16 mouse cellular contexts compared by ENCODE assay signal in genomic region chr6:84262766-84263165, GRCm38 (mm10).
"Had no signal": no experiment of that assay in that cellular context is flagged by ENCODE, and none has a peak within 500 bp of the region (broad histone marks: within the 10 kb centered on the region; RNA-seq: fewer than 3 reads in every experiment).

No protein-coding gene starts in this region.

- H3K9ac ChIP-seq: intestine, embryonic 15.5 days; liver, embryonic 15.5 days; lung, embryonic 15.5 days; neural tube, embryonic 13.5 days had no signal

- DNase-seq: kidney, adult 18-20 months; kidney, postnatal 10 days; kidney, postnatal 4 days; left cerebral cortex, postnatal 4 days; midbrain, embryonic 14.5 days; retina, postnatal 1 day; right cerebral cortex, postnatal 4 days; spleen, adult 18-20 months; thymus, postnatal 4 days had no signal

- H3K27me3 ChIP-seq: intestine, embryonic 15.5 days; liver, embryonic 15.5 days; lung, embryonic 15.5 days had no signal

- H3K4me1 ChIP-seq: intestine, embryonic 15.5 days; liver, embryonic 15.5 days; lung, embryonic 15.5 days; midbrain, embryonic 10.5 days had no signal

- H3K9me3 ChIP-seq: intestine, embryonic 15.5 days; liver, embryonic 15.5 days; lung, embryonic 15.5 days; midbrain, embryonic 10.5 days; neural tube, embryonic 13.5 days had no signal

- H3K4me3 ChIP-seq: intestine, embryonic 15.5 days; layer of hippocampus, adult 2 months; liver, embryonic 15.5 days; lung, embryonic 15.5 days; midbrain, embryonic 10.5 days; neural tube, embryonic 13.5 days had no signal

- H3K4me2 ChIP-seq: intestine, embryonic 15.5 days; liver, embryonic 11.5 days; liver, embryonic 15.5 days; lung, embryonic 15.5 days; neural tube, embryonic 13.5 days had no signal

- H3K27ac ChIP-seq: intestine, embryonic 15.5 days; layer of hippocampus, adult 2 months; liver, embryonic 15.5 days; lung, embryonic 15.5 days; midbrain, embryonic 10.5 days; neural tube, embryonic 13.5 days had no signal

- ATAC-seq: intestine, embryonic 15.5 days had no signal

- H3K36me3 ChIP-seq: intestine, embryonic 15.5 days; liver, embryonic 15.5 days; lung, embryonic 15.5 days; midbrain, embryonic 10.5 days; neural tube, embryonic 13.5 days had no signal
